Mouse (Mus musculus) bone marrow, adult 2 months (tissue): Measurements from ENCODE around the gene Pgghg. TPM values are rescaled to one million over a fixed set of nuclear protein-coding genes. Genes with fewer than 3 reads are reported as not detected.
"Not testable (repeated sequence)": the region's sequence is repeated elsewhere in the genome, so short reads cannot be mapped to it uniquely, and the experiment has no call there.

Experiments
- H3K27ac ChIP-seq: fragments of 200-500 bp; 2 replicates; pipeline ENCODE4 v1.5.1; 2012; ENCODE audit warnings: low read depth, mild to moderate bottlenecking, control low read depth, inconsistent platforms, low read length; ENCODE audit not compliant: control insufficient read depth, poor library complexity, insufficient read depth
- H3K4me1 ChIP-seq: fragments of 200-500 bp; 2 replicates; pipeline ENCODE4 v1.6.1; 2011; ENCODE audit warnings: low read length; ENCODE audit not compliant: control insufficient read depth, insufficient read depth
- H3K4me3 ChIP-seq: fragments of 200-500 bp; replicated peaks from 2 replicates; pipeline ENCODE3; 2011; ENCODE audit warnings: mild to moderate bottlenecking, low read depth, low read length, control low read depth; ENCODE audit not compliant: control insufficient read depth
- CTCF ChIP-seq: fragments of 200-500 bp; IDR thresholded peaks from 2 replicates; pipeline ENCODE4 v1.5.1; 2011; ENCODE audit warnings: low read length, control low read depth; ENCODE audit not compliant: control insufficient read depth, insufficient read depth
- POLR2A ChIP-seq: fragments of 200-500 bp; IDR thresholded peaks from 2 replicates; pipeline ENCODE4 v1.6.1; 2011; ENCODE audit warnings: low read depth, mild to moderate bottlenecking, control low read depth, low read length, borderline replicate concordance; ENCODE audit not compliant: control insufficient read depth
- WGBS: fragments of 180-500 bp; shearing (Covaris S2); methylation state at CpG from one replicate; pipeline ENCODE4 v1.1.7; 2018; 5-methylcytosine and 5-hydroxymethylcytosine counted together
- polyA plus RNA-seq: library from polyadenylated mRNA; stranded (reverse); fragments of >200 nt; gene quantifications from 2 replicates; pipeline ENCODE4 v1.2.4, GENCODE M21; 2011; ENCODE audit warnings: low replicate concordance; ENCODE audit not compliant: missing spikeins, insufficient read depth, insufficient read length

Gene Pgghg
- polyA plus RNA-seq, 1 experiment, result 13.3 TPM

DNA sequence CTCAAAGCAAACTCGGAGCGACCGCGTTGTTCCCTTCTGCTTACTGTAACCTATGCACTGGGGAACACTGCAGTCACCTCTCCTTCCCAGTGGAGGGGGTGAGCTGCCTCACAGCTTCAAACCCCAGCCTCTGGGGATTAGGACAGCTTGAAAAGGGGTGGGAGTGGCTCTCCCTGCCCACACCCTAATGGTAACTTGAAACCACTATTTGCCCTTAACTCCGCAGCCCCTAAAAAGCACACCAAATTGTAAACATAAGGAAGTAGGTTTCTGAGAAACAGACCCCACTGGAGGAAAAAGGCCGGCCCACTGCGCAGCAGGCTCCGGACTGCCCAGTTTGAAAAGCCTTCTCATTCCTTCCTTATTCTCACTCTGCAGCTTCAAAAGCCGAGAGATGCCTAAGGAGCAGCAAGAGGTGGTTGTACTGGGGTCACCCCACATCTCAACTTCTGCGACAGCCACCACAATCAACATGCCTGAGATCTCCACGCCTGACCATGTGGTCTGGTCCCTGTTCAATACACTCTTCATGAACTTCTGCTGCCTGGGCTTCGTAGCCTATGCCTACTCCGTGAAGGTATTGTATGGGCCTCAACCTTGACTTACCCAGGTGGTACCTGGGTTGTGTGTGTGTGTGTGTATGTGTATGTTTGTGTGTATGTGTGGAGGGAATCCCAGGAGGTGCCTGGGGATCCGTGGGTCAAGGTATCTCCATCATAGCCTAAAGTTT lies 26.8 kb downstream of the Pgghg start:
- Histone ChIP-seq H3K4me1 (no peaks in the 10 kb centered on the region; the same call in 1 of the 2 replicates), H3K4me3 (no peak overlapping the region), H3K27ac (no peak overlapping the region)
- 7% methylated on average over 14 of the region's 14 CpGs for WGBS
- TF ChIP-seq POLR2A, result no peak
- no peak for TF ChIP-seq CTCF

DNA sequence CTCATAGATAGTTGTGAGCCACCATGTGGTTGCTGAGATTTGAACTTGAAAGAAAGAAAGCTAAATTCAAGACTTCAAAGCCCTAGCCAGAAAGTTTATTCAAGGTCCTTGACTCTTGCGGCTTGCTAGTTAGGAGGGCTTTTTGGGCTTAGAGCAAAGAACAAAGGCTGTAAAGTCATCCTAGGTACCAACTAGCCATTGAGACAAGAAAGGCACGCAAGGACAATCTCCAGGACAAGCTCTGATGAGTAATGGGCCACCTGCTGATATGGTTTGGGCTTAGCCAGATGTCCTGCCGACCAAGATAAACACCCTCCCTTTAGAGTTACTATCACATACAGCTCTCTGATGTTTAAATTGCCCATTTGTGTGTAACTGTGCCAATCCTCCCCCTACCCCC lies 27.5 kb downstream of the Pgghg start:
- WGBS, result 31% methylated on average over 3 of the region's 3 CpGs
- not testable (repeated sequence) for H3K4me1 ChIP-seq, H3K27ac ChIP-seq, H3K4me3 ChIP-seq

DNA sequence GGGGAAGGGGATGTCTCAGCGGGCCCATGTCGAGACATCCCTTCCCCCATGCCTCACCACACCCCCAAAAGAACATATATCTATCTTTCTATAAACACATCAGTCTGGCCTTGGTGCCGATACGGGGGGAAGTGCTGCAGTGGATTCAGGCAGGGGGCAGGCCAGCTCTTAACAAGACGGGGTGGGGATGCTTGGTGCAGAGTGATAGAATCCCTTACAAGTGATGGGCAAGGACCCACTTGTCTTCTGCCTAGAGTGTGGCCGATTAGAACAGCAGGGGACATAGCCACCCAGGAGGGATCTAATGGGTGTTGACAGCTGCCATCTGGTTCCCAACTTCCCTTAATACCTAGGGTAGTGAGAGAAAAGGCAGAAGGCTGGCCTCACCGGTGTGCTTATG lies 29.7 kb downstream of the Pgghg start:
- Histone ChIP-seq H3K4me3 (no peak overlapping the region), H3K27ac (no peak overlapping the region), H3K4me1 (no peaks in the 10 kb centered on the region; the same call in 1 of the 2 replicates)
- WGBS, result 31% methylated on average over 7 of the region's 7 CpGs
- TF ChIP-seq CTCF (no peak), POLR2A (no peak)

DNA sequence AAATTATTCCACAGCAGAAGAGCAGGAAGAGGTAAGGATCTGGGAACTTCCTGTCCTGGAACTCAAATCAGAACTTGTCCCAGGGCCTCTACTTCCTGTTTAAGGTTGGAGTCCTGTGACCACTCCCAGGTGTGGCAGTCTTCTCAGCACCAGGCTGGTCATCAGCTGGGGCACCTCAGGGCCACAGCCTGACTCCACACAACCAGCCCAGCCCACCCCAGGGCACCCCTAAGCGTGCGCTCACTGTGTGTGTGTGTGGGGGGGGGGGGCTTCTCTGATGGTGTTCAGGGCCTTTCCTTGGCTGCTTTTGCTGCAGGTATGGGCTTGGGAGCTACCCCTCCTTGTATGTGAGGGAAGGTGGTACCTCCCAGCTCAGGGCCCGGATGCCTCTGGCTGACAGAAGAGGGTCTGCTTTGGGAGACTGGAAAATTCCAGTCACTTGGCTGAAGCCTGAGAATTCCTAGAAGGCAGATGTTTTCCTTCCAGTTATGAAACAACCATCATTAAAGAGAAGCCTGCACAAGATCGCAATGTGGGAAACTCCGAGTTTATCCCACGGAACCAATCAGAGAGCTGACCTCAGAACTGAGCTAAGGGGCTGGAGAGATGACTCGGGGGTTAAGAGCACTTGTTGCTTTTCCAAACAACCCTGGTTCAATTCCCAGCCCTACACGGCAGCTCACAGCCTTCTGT lies 30.4 kb downstream of the Pgghg start:
- WGBS, result 85% methylated on average over 8 of the region's 8 CpGs
- H3K4me1 ChIP-seq, result no peaks in the 10 kb centered on the region; the same call in 1 of the 2 replicates
- no peak for TF ChIP-seq CTCF
- TF ChIP-seq POLR2A, result no peak
- no peak overlapping the region for H3K27ac ChIP-seq
- H3K4me3 ChIP-seq, result no peak overlapping the region

DNA sequence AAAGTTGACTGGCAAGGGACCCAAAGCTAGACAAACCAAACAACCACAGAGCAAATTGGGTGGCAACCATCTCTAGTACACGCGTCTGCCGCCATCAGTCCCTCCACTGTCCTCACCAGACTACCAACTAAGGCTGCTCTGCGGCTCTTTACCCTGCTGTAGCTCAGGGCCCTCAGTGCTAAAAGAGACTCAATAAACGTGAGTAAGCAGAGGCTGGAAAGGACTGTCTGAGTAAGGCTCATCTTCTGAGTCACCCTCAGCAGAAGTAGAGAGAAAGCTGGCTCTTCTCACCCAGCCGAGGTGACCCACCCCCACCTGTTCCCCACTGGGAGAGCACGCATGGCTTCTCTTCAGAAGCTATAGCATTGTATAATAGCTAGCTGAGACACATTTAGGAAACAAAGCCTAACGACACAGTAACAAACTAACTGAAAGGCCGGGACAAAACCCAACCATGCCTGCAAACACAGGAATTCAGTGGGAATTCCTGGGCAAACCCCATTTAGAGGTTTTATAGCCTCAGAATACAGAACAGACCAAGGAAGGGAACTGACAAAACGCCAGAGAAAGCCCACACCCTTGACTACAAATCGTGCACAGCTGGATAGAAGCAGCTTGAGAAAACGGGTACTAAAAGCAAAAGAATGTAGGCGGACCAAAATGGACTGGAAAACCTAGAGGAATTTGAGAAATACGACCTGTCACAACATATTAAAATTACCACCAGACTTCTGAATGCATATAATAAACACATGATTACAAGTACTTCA lies 32.4 kb downstream of the Pgghg start:
- no peak for TF ChIP-seq CTCF
- TF ChIP-seq POLR2A, result no peak

DNA sequence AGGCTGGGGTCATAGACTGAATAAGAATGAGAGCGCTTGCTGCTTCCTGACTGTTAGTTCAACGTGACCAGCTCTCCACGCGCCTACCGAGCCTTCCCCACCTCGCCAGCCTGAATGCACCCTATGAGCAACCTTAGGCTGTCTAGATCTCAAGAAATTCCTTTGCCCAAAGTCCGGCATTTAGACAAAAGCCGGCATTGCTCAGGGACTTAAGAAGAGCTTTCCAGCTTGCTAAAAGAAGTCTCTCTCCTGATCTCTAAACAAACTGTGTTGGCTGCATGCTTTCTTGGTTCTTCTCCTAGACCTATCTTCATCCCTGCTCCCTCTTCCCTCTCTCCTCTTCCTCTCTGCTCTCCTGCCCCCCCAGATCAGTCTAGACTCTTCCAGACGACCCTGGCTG lies 33.7 kb downstream of the Pgghg start:
- WGBS, result 28% methylated on average over 9 of the region's 9 CpGs
- TF ChIP-seq POLR2A (no peak), CTCF (no peak)
- no peak overlapping the region for H3K27ac ChIP-seq
- no peak overlapping the region for H3K4me3 ChIP-seq
- no peaks in the 10 kb centered on the region; the same call in 1 of the 2 replicates for H3K4me1 ChIP-seq

More for the DNA sequence above, 32.4 kb downstream of the Pgghg start:
- Histone ChIP-seq H3K4me1 (no peaks in the 10 kb centered on the region; the same call in 1 of the 2 replicates), H3K27ac (no peak overlapping the region), H3K4me3 (no peak overlapping the region)
- 61% methylated on average over 14 of the region's 14 CpGs for WGBS

DNA sequence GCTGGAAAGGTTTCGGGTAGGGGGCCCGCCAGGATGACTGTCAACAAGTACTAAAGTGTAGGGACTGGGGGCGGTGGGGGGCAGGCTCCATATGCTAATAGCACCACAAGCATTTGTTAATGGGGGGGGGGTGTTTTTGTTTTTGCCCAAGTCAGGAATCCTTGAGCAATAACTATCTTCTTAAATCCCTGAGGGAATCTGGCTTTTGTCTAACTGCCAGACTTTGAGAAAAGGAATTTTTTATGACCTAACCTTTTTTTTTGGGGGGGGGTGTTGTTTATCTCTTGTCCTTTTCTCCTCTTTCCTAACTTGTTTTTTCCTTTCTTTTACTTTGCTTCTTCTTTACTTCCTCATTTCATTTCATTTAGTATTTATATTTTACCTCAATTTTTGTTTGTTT lies 34.3 kb downstream of the Pgghg start:
- Histone ChIP-seq H3K27ac (no peak overlapping the region), H3K4me3 (no peak overlapping the region), H3K4me1 (no peaks in the 10 kb centered on the region; the same call in 1 of the 2 replicates)
- no peak for TF ChIP-seq CTCF
- TF ChIP-seq POLR2A, result no peak
- WGBS, result 72% methylated on average over 3 of the region's 3 CpGs

DNA sequence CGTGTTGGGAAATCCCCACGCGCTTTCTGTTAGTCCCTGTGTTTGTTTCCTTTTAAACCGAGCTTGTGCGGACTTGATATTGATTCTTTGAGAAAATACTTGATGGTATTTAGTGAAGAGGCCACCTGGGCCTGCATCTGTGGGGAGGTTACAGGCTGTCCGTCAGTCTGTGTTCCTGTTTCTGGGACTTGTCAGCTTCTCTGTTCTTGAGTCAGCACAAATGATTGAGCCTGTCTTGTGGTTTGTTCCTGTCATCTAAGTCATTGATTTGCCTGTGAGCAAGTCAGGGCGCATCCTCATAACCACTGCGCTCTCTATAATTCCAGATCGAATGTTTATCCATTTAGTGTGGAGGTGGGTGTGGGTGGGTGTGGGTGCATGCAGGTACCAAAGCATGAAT lies 35.5 kb downstream of the Pgghg start:
- H3K27ac ChIP-seq, H3K4me3 ChIP-seq, H3K4me1 ChIP-seq: not testable (repeated sequence)
- 60% methylated on average over 9 of the region's 9 CpGs for WGBS
